Mouse (Mus musculus) hindbrain, embryonic 10.5 days (tissue): ENCODE results near the gene Ube2ql1. TPM values are rescaled to one million over a fixed set of nuclear protein-coding genes. Genes with fewer than 3 reads are reported as not detected.

Experiments used
- DNase-seq: peaks from one replicate; pipeline ENCODE4 v3.0.0-alpha.2; 2017; ENCODE audit warnings: low spot score
- H3K27ac ChIP-seq: fragments of 300-500 bp; sonication (generic); 2 replicates; pipeline ENCODE4 v1.5.1; 2016; ENCODE audit warnings: mild to moderate bottlenecking, moderate library complexity
- H3K27me3 ChIP-seq: fragments of 300-500 bp; sonication (generic); 2 replicates; pipeline ENCODE4 v1.6.1; 2016; ENCODE audit warnings: mild to moderate bottlenecking; ENCODE audit not compliant: poor library complexity, insufficient read depth, severe bottlenecking
- H3K36me3 ChIP-seq: fragments of 300-500 bp; sonication (generic); 2 replicates; pipeline ENCODE4 v1.6.1; 2016; ENCODE audit warnings: mild to moderate bottlenecking, moderate library complexity
- H3K4me1 ChIP-seq: fragments of 300-500 bp; sonication (generic); replicated peaks from 2 replicates; pipeline ENCODE4 v1.6.1; 2016; ENCODE audit warnings: mild to moderate bottlenecking
- H3K4me3 ChIP-seq: fragments of 300-500 bp; sonication (generic); 2 replicates; pipeline ENCODE4 v1.5.1; 2016; ENCODE audit warnings: mild to moderate bottlenecking, moderate library complexity
- H3K9me3 ChIP-seq: fragments of 300-500 bp; sonication (generic); 2 replicates; pipeline ENCODE4 v1.6.1; 2016; ENCODE audit warnings: mild to moderate bottlenecking, moderate library complexity
- WGBS: fragments of 180-500 bp; shearing (Covaris S2); methylation state at CpG from one replicate; pipeline ENCODE4 v1.1.7; 2016; 5-methylcytosine and 5-hydroxymethylcytosine counted together
- polyA plus RNA-seq: library from polyadenylated mRNA; unstranded; fragments of >200 nt; fragmentation: Nextera tagmentation; extraction: Ambion mirVana; gene quantifications from 2 replicates; pipeline ENCODE4 v1.2.1, GENCODE M21; 2016

Gene Ube2ql1
- polyA plus RNA-seq, result 2.6 and 6.1 TPM in 2 replicates

GRCm38 (mm10) chr13:69739759-69740135 is at the start of gene Ube2ql1:
Gene Ube2ql1, minus strand, starts transcription at chr13:69739889.
- Histone ChIP-seq H3K27me3 (peaks cover 61% of the 10 kb centered on the region), H3K27ac (peak within 1 kb of the TSS; percentile 90), H3K36me3 (no peaks in the 10 kb centered on the region), H3K4me3 (peak within 1 kb of the TSS; percentile 81), H3K4me1 (peaks cover 28% of the 10 kb centered on the region), H3K9me3 (no peaks in the 10 kb centered on the region)
- peak; percentile 90 for DNase-seq
- under 1% methylated on average over 46 of the region's 46 CpGs for WGBS

- no peak overlapping the region for H3K4me3 ChIP-seq
- no peak overlapping the region for H3K27ac ChIP-seq
- no peaks in the 10 kb centered on the region for H3K9me3 ChIP-seq
- H3K4me1 ChIP-seq, result no peaks in the 10 kb centered on the region
- no peaks in the 10 kb centered on the region for H3K36me3 ChIP-seq
- no peaks in the 10 kb centered on the region for H3K27me3 ChIP-seq
- 88% methylated on average over 5 of the region's 5 CpGs for WGBS
- DNase-seq, result no peak
Measured at GRCm38 (mm10) chr13:69788704-69789103, 49.0 kb upstream of the Ube2ql1 start.

- Histone ChIP-seq H3K4me1 (peaks cover 12% of the 10 kb centered on the region), H3K27me3 (no peaks in the 10 kb centered on the region), H3K27ac (no peak overlapping the region), H3K9me3 (no peaks in the 10 kb centered on the region), H3K36me3 (no peaks in the 10 kb centered on the region), H3K4me3 (no peak overlapping the region)
- WGBS, result 91% methylated on average over 19 of the region's 19 CpGs
- DNase-seq, result no peak
Measured at GRCm38 (mm10) chr13:69778221-69778620, 38.5 kb upstream of the Ube2ql1 start.

- no peak overlapping the region for H3K27ac ChIP-seq
- H3K4me3 ChIP-seq, result no peak overlapping the region
- H3K4me1 ChIP-seq, result peaks cover 12% of the 10 kb centered on the region
- 84% methylated on average over 4 of the region's 4 CpGs for WGBS
- H3K9me3 ChIP-seq, result no peaks in the 10 kb centered on the region
- H3K36me3 ChIP-seq, result no peaks in the 10 kb centered on the region
- no peaks in the 10 kb centered on the region for H3K27me3 ChIP-seq
- DNase-seq, result no peak
Measured at GRCm38 (mm10) chr13:69772358-69772757, 32.7 kb upstream of the Ube2ql1 start.

DNA sequence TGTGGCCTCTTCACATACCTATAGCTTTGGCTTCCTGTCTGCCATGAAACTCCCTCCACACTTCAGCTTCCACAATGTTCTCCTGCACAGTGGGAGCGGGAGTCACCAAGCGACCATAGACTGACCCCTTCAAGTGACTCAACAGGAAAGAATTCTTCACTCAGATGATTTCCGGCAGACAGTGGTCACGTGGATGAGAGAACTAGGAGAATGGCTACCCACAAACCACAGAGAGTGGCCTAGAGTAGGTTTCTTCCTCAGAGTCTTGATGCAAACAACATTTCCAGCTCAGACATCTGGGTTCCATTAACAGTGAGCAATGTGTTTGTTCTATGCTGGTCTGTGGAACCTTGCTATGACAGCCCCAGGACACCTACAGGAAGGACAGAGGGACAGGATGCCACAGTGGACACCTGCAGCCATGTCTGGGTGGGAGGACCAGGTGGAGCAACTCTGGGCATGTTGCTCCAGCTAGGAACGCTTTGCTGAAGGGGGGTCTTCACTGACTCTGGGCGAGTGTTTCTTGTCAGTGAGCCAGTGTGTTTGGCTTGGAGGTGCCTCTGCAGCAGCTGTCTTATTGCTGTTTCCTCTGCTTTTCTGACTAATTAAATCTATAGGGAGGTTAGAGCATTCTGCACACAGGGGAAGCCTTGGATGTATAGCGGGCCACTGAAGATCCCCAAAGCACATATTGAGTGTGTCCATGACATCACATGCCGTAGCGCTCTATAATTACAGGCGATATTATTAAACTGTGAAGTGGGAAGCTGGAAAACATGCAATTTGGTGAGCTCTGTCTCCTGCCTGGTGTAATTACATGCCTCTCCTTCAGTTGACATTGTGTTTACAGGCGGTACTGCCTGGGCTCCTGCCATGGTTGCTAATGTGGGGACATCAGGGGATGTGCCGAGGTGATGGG is 31.1 kb upstream of the Ube2ql1 start:
- no peaks in the 10 kb centered on the region for H3K36me3 ChIP-seq
- 89% methylated on average over 12 of the region's 12 CpGs for WGBS
- no peak overlapping the region for H3K4me3 ChIP-seq
- peaks cover 8% of the 10 kb centered on the region for H3K4me1 ChIP-seq
- no peak for DNase-seq
- no peaks in the 10 kb centered on the region for H3K27me3 ChIP-seq
- no peak overlapping the region for H3K27ac ChIP-seq
- H3K9me3 ChIP-seq, result no peaks in the 10 kb centered on the region

DNA sequence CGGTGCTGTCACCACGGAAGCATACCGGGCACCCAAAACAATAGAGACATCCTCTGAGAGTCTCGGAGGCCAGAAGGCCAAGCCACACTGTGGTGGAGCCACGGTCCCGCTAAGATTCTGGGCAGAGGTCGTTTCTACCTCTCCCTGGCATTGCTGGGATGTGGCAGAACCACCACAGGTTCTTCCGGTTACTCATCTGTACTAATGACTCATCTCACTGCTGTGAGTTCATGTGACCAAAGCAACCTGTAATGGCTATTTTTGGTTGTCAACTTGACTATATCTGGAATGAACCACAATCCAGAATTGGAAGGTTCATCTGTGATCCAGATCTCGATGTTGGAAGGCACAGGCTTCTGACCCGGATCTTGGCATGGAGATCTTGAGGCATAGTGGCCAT is 28.5 kb upstream of the Ube2ql1 start:
- H3K36me3 ChIP-seq, result no peaks in the 10 kb centered on the region
- no peaks in the 10 kb centered on the region for H3K4me1 ChIP-seq
- 88% methylated on average over 10 of the region's 10 CpGs for WGBS
- no peaks in the 10 kb centered on the region for H3K9me3 ChIP-seq
- H3K27ac ChIP-seq, result no peak overlapping the region
- no peaks in the 10 kb centered on the region for H3K27me3 ChIP-seq
- no peak for DNase-seq
- H3K4me3 ChIP-seq, result no peak overlapping the region

- 84% methylated on average over 9 of the region's 9 CpGs for WGBS
- no peak for DNase-seq
- Histone ChIP-seq H3K36me3 (no peaks in the 10 kb centered on the region), H3K4me3 (no peak overlapping the region), H3K27me3 (no peaks in the 10 kb centered on the region), H3K4me1 (no peaks in the 10 kb centered on the region), H3K27ac (no peak overlapping the region), H3K9me3 (no peaks in the 10 kb centered on the region)
Measured at GRCm38 (mm10) chr13:69764646-69765045, 25.0 kb upstream of the Ube2ql1 start.

DNA sequence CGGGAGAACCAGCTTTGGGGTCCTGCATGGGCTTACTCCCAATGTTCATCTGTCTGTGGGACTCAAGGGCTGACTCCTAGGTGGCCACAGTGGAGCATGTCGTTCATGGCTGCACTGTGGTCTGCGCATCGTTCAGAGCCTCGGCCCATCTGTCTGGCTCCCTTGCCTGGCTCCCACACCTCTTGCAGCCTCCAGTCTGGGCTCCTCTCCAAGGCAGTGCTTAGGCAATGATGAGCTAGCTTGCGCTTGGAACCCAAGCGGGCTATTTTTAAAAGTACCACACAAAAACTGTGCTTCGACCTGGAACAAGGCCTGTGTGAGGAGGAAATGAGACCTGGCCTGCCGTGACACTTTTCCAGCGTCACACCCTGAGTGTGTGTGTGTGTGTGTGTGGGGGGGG is 21.7 kb upstream of the Ube2ql1 start:
- WGBS, result 88% methylated on average over 10 of the region's 10 CpGs
- no peak overlapping the region for H3K27ac ChIP-seq
- H3K27me3 ChIP-seq, result no peaks in the 10 kb centered on the region
- no peaks in the 10 kb centered on the region for H3K4me1 ChIP-seq
- no peaks in the 10 kb centered on the region for H3K9me3 ChIP-seq
- DNase-seq, result no peak
- no peak overlapping the region for H3K4me3 ChIP-seq
- no peaks in the 10 kb centered on the region for H3K36me3 ChIP-seq

DNA sequence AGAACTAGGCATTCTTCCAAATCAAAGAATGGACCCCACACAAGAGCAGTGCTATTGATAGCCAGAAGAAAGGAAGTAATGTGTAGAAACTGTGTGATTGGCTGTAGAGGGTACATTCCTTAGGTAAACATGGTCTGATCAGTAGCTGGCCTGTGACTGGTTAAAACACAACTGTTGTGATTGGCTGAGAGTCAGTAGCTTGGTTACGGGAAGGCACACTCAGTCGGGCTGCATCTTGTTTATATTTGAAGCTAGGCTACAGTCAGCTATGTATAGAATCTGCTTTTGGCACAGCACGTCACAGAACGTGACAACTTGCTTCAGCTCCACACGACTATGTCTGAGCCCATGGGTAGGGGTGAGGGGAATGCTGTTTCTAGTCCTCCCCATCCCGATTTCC is 19.3 kb upstream of the Ube2ql1 start:
- Histone ChIP-seq H3K9me3 (no peaks in the 10 kb centered on the region), H3K27me3 (no peaks in the 10 kb centered on the region), H3K27ac (no peak overlapping the region), H3K36me3 (no peaks in the 10 kb centered on the region), H3K4me3 (no peak overlapping the region), H3K4me1 (0 out of 2 replicates have a peak, but pooled peaks cover under 1% of the 10 kb centered on the region)
- DNase-seq, result no peak
- WGBS, result 82% methylated on average over 6 of the region's 6 CpGs

DNA sequence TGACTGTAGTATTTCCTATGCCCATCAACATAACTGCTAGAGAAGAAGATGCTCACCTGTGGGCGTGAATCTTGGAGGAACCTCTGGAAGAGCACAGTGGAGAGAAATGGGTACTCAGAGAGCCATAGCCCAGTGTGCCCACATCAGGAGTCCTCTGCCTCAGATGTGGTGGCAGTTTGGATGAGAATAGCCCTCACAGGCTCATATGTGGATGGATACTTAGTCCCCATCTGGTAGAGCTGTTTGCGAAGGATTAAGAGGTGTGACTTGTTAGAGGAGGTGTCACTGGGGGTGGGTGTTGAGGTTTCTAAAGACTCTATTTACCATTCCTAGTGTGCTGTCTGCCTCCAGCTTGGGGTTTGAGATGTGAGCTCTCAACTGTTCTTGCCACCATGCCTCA is 13.2 kb upstream of the Ube2ql1 start:
- no peaks in the 10 kb centered on the region for H3K9me3 ChIP-seq
- H3K27me3 ChIP-seq, result peaks cover 9% of the 10 kb centered on the region
- H3K4me3 ChIP-seq, result no peak overlapping the region
- 85% methylated on average over 2 of the region's 2 CpGs for WGBS
- H3K36me3 ChIP-seq, result no peaks in the 10 kb centered on the region
- no peak for DNase-seq
- no peak overlapping the region for H3K27ac ChIP-seq
- H3K4me1 ChIP-seq, result peaks cover 4% of the 10 kb centered on the region; the same call in 1 of the 2 replicates

- no peak overlapping the region for H3K4me3 ChIP-seq
- no peaks in the 10 kb centered on the region for H3K36me3 ChIP-seq
- no peak overlapping the region for H3K27ac ChIP-seq
- peaks cover 9% of the 10 kb centered on the region for H3K27me3 ChIP-seq
- DNase-seq, result no peak
- H3K4me1 ChIP-seq, result peaks cover 4% of the 10 kb centered on the region; the same call in 1 of the 2 replicates
- no peaks in the 10 kb centered on the region for H3K9me3 ChIP-seq
- 85% methylated on average over 6 of the region's 6 CpGs for WGBS
Measured at GRCm38 (mm10) chr13:69751510-69751909, 11.8 kb upstream of the Ube2ql1 start.

DNA sequence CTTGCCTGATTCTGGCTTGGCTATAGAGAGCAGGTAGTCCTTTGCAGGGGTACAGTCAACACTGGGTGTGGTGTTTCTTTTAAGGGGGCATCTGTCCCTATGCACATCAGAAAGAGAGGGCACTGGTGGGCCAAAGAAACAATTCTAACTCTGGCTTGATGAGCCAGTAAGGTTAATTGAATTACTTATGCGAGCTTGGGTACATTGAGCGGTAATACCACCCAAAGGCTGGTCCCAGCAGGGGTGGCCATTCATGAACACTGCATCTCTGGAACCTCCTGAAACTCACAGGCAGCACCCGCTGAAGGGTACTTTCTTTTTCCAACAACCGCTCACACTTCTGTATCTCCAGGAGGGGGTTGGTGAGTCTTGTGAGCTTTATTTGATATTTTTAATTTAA is 9.1 kb upstream of the Ube2ql1 start:
- no peak overlapping the region for H3K4me3 ChIP-seq
- H3K27ac ChIP-seq, result no peak overlapping the region
- no peaks in the 10 kb centered on the region for H3K9me3 ChIP-seq
- H3K27me3 ChIP-seq, result peaks cover 9% of the 10 kb centered on the region
- DNase-seq, result no peak
- peaks cover 2% of the 10 kb centered on the region; the same call in 1 of the 2 replicates for H3K4me1 ChIP-seq
- no peaks in the 10 kb centered on the region for H3K36me3 ChIP-seq
- 63% methylated on average over 4 of the region's 4 CpGs for WGBS
